In genomic region chr7:109165931-109166585, GRCm38 (mm10) we compare ENCODE assay signal across 13 mouse cellular contexts. TPM values are rescaled to one million over a fixed set of nuclear protein-coding genes. Genes with fewer than 3 reads are reported as not detected.
A peak's percentile ranks its signal among the peaks of the same experiment; 100 is the strongest.
DNase-seq lines count a peak whose midpoint lies in the region; ATAC-seq lines count a peak whose summit lies in the region.
"Had no signal": no experiment of that assay in that cellular context is flagged by ENCODE, and none has a peak within 500 bp of the region (broad histone marks: within the 10 kb centered on the region; RNA-seq: fewer than 3 reads in every experiment).

No protein-coding gene starts in this region.

- peak overlapping the region; percentile 28 for H3K9ac ChIP-seq in forebrain, embryonic 16.5 days (replicated peaks; ENCODE audit: low read depth, low read length)
- H3K9ac ChIP-seq in midbrain, embryonic 15.5 days = peak overlapping the region; percentile 15; the same call in 1 of the 2 replicates
- H3K9ac ChIP-seq: embryonic facial prominence, embryonic 12.5 days had no signal

- peak; percentile 53 for DNase-seq in adrenal gland, adult 2 months
- DNase-seq in adrenal gland, adult 8-10 months = no peak
- DNase-seq in NIH3T3 (ENCODE audit: low read depth) = peak; percentile 3
- DNase-seq in liver = no peak
- DNase-seq in layer of hippocampus, adult 9-10 months (ENCODE audit: low spot score) = no peak
- DNase-seq in urinary bladder, postnatal 4 days (ENCODE audit: low spot score in 2 of 2) = no peak
- DNase-seq: heart, adult 11 months; kidney, adult 11 months; lung, postnatal 4 days had no signal

- 15% methylated on average over 17 of the region's 17 CpGs for WGBS in forebrain, embryonic 16.5 days
- WGBS in midbrain, embryonic 15.5 days = 39% methylated on average over 17 of the region's 17 CpGs

- H3K36me3 ChIP-seq in forebrain, embryonic 16.5 days (ENCODE audit: control insufficient read depth, insufficient read depth) = no peaks in the 10 kb centered on the region
- no peaks in the 10 kb centered on the region for H3K36me3 ChIP-seq in midbrain, embryonic 15.5 days (replicated peaks)
- H3K36me3 ChIP-seq: embryonic facial prominence, embryonic 12.5 days had no signal

- no peaks in the 10 kb centered on the region for H3K27me3 ChIP-seq in forebrain, embryonic 16.5 days (replicated peaks; ENCODE audit: control insufficient read depth, insufficient read depth, low read length)
- no peaks in the 10 kb centered on the region for H3K27me3 ChIP-seq in midbrain, embryonic 15.5 days (replicated peaks)

- no peak overlapping the region; the same call in 1 of the 2 replicates for H3K27ac ChIP-seq in forebrain, embryonic 16.5 days (ENCODE audit: low read length)
- peak overlapping the region; percentile 53; the same call in 1 of the 2 replicates for H3K27ac ChIP-seq in midbrain, embryonic 15.5 days
- H3K27ac ChIP-seq: embryonic facial prominence, embryonic 12.5 days had no signal

- peak; percentile 60 for ATAC-seq in forebrain, embryonic 16.5 days
- no peak for ATAC-seq in midbrain, embryonic 15.5 days (replicated peaks)

- H3K9me3 ChIP-seq in forebrain, embryonic 16.5 days (ENCODE audit: control insufficient read depth, low read length) = no peaks in the 10 kb centered on the region
- H3K9me3 ChIP-seq in midbrain, embryonic 15.5 days = no peaks in the 10 kb centered on the region
- H3K9me3 ChIP-seq: embryonic facial prominence, embryonic 12.5 days had no signal

- H3K4me2 ChIP-seq in forebrain, embryonic 16.5 days (ENCODE audit: low read length) = peak overlapping the region; percentile 43
- peak overlapping the region; percentile 94 for H3K4me2 ChIP-seq in midbrain, embryonic 15.5 days
- H3K4me2 ChIP-seq: embryonic facial prominence, embryonic 12.5 days had no signal

- peak overlapping the region; percentile 17 for H3K4me3 ChIP-seq in forebrain, embryonic 16.5 days (replicated peaks; ENCODE audit: low read length)
- H3K4me3 ChIP-seq in midbrain, embryonic 15.5 days = peak overlapping the region; percentile 21
- H3K4me3 ChIP-seq: embryonic facial prominence, embryonic 12.5 days; myocyte had no signal

- H3K4me1 ChIP-seq in forebrain, embryonic 16.5 days (replicated peaks; ENCODE audit: control insufficient read depth, insufficient read depth, low read length) = peaks cover 43% of the 10 kb centered on the region
- H3K4me1 ChIP-seq in midbrain, embryonic 15.5 days = peaks cover 53% of the 10 kb centered on the region

RNA-seq across cellular contexts. Expression of gene Lmo1, which starts 8.9 kb away (rescaled TPM):
- total RNA-seq in adrenal gland, adult 2 months (2021) = 1 to 10 TPM; 4.9 to 9.0 TPM
- polyA plus RNA-seq in adrenal gland, adult 2 months (2012; rRNA removed) = 12.1 and 29.5 TPM in 2 replicates
- total RNA-seq in adrenal gland, adult 8-10 months (2022) = 1 to 10 TPM; 4.8 to 8.5 (median 6.3) TPM
- 64.2 and 82.2 TPM in 2 replicates for polyA plus RNA-seq in forebrain, embryonic 16.5 days (2015; fragmentation: Nextera tagmentation; extraction: Ambion mirVana)
- polyA plus RNA-seq in midbrain, embryonic 15.5 days (2015; fragmentation: Nextera tagmentation; extraction: Ambion mirVana) = 153 and 155 TPM in 2 replicates

Comparison
In these comparisons a context has a peak if more than half of its experiments do, and no peak if none do; other contexts are left out.
1. DNase-seq: peak in adrenal gland, adult 2 months (single experiment) and NIH3T3 (single experiment); none in adrenal gland, adult 8-10 months (single experiment), liver (single experiment), layer of hippocampus, adult 9-10 months (single experiment) and urinary bladder, postnatal 4 days (0 of 2).